Mouse (Mus musculus) naive thymus-derived CD4-positive, alpha-beta T cell, adult 5 months (primary cell): Measurements from ENCODE around the gene Tspoap1. TPM values are rescaled to one million over a fixed set of nuclear protein-coding genes. Genes with fewer than 3 reads are reported as not detected.

ENCODE experiments used
- polyA plus RNA-seq: library from polyadenylated mRNA; unstranded; fragments of 100-300 nt; shearing (Covaris generic); gene quantifications from one replicate; pipeline ENCODE4 v1.2.1, GENCODE M21; 2017

Gene Tspoap1
- 2.3 TPM for polyA plus RNA-seq

DNA sequence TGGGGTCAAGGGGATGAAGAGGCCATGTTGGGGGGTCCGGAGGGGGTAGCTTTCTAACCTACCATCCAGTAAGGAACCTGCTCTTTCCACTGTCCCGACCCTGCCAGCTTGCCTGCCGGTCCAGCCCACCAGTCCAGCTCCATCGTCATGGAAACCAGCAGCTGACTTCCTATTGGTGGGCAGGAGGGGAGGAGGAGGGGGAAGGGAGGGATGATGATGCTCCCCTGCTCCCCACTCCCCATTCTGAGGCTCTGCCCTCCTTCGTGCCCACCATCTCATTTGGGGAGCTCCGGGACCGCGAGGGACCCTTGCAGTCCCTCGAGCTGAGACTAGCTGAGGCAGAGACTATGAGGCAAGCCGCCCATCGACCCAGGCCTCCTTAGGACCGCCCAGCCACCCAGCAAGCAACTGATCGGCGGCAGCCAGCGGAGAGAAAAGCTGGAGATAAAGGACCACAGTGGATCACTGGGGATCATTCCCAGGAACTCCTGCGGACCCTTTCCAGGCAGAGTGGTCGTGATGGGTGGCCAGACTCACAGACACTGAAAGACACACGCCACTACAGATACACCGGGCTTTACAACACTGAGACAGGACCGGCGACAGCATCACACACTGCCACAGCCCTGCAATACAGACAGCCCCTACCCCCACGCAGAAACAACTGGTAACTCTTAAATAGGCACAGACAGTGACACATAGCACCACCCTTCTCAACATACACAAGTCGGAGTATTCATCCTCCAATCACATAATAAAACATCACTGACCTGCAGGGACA, at the start of gene Tspoap1:
Gene Tspoap1, plus strand, starts transcription at position 241 of the 781 bp plus-strand sequence.

DNA sequence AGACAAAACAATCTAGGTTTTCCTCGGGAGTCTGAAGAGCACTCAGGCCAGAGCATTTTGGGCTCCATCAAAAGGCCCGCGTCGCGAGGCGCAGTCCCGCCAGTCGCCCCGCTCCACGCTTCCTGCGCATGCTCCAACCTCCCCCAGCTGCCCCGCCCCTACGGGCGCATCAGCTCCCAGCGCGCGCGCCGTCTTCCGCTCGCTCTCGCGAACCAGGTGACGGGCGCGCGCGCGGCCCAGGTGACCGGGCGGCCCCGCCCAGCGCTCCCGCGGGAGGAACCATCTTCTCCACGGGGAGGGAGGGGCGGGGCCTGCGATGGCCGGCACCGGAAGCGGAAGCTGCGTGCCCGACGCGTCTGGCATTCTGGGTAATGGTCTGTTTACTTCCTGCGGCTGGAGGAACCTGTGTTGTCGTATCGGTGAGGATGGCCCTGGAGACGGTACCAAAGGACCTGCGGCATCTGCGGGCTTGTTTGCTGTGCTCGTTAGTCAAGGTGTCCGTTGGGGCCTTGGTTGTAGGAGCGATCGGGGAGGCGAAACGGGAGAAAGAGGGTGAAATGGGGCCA, 23.1 kb upstream of the Tspoap1 start, which contains the start of gene Supt4a:
Gene Supt4a, plus strand, starts transcription at position 378 of the 566 bp plus-strand sequence.

DNA sequence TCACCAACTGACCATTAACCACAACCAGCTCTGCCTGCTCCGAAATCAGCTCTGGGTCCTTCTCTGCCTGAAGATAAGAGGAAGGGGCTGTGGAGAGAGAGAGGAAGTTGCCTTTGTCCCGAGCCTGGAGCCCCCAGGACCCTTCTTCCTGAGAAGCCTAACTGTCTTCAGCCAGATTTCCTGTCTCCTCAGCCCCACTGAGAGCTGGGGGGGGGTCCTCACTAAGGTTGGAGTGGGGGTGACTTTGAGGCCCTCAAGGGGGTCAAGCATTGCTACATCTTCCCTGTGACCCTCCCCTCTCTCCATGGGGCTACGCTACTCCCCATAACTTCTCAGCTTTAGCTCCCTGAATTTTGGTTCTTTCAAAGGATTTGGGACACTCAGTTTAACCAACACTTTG, 33.1 kb downstream of the Tspoap1 start, which contains the start of gene Mpo:
Gene Mpo, plus strand, starts transcription at position 122 of the 400 bp plus-strand sequence.

DNA sequence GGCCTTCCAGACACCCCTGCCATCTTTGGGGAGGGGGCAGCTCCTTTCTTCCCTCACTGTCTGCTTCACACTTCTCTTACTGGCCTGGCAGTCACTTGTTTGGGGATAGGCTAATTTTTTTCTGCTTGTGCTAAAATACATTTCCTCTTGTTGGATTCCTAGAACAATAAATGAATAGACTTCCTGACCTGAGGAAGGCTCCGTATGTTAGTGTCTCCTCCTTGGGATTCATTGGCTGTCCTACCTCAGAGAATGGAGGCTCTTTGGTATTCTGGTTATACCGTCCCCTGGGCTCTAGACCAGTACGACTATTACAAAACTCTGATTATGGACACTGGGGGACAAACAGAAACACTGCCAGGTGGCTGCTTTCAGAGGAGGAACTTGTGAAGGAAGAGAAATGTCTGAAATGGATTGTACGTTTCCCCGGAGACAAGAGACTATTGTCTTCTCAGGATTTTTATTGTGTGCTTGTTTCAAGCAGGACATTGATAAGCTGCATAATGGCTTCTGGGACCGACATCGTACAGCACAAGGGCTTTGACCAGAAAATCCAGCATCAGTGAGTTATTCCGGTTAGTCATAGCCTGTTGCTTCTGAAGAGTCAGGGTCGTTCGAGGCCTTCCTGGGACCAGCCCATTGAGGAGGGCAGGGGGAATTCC, 68.0 kb downstream of the Tspoap1 start, which contains the start of gene Lpo:
Gene Lpo, minus strand, starts transcription at position 51 of the 662 bp plus-strand sequence.

Other genes starting within 250 kb of the Tspoap1 start
- not detected for gene Gm11492, start 193.9 kb upstream of the Tspoap1 start, polyA plus RNA-seq
- 1.8 TPM for gene Sept4, start 191.6 kb upstream of the Tspoap1 start, polyA plus RNA-seq
- 25.7 TPM for gene Mtmr4, start 168.4 kb upstream of the Tspoap1 start, polyA plus RNA-seq
- not detected for gene Hsf5, start 143.4 kb upstream of the Tspoap1 start, polyA plus RNA-seq
- gene Rnf43, start 97.8 kb upstream of the Tspoap1 start, polyA plus RNA-seq: 5.7 TPM
- gene Supt4a, start 23.0 kb upstream of the Tspoap1 start, polyA plus RNA-seq: 506 TPM
- not detected for gene Mpo, start 33.0 kb downstream of the Tspoap1 start, polyA plus RNA-seq
- gene Lpo, start 67.7 kb downstream of the Tspoap1 start, polyA plus RNA-seq: not detected
- gene Mks1, start 92.7 kb downstream of the Tspoap1 start, polyA plus RNA-seq: 15.7 TPM
- gene Epx, start 115.0 kb downstream of the Tspoap1 start, polyA plus RNA-seq: not detected
- gene Olfr462, start 131.7 kb downstream of the Tspoap1 start, polyA plus RNA-seq: not detected
- not detected for gene Olfr463, start 136.8 kb downstream of the Tspoap1 start, polyA plus RNA-seq
- gene Olfr464, start 160.4 kb downstream of the Tspoap1 start, polyA plus RNA-seq: not detected
- gene Dynll2, start 227.0 kb downstream of the Tspoap1 start, polyA plus RNA-seq: 15.6 TPM